8 mouse cellular contexts compared by ENCODE assay signal in genomic region chr6:88785331-88785730, GRCm38 (mm10). TPM values are rescaled to one million over a fixed set of nuclear protein-coding genes. Genes with fewer than 3 reads are reported as not detected.
DNase-seq lines count a peak whose midpoint lies in the region; ATAC-seq and TF ChIP-seq lines count a peak whose summit lies in the region.

No protein-coding gene starts in this region.

- H3K4me2 ChIP-seq in limb, embryonic 13.5 days (replicated peaks): no peak overlapping the region

- TF ChIP-seq POLR2A in testis, adult 2 months (IDR thresholded peaks at IDR 0.05; ENCODE audit: control insufficient read depth, low read depth, low read length): no peak

- H3K36me3 ChIP-seq in testis, adult 2 months (ENCODE audit: control insufficient read depth, insufficient read depth, low read length): no peaks in the 10 kb centered on the region
- no peaks in the 10 kb centered on the region for H3K36me3 ChIP-seq in limb, embryonic 13.5 days

- no peak for TF ChIP-seq CTCF in testis, adult 2 months (IDR thresholded peaks at IDR 0.05; ENCODE audit: control insufficient read depth, insufficient read depth, insufficient replicate concordance, low read depth, low read length)

- no peak overlapping the region for H3K4me3 ChIP-seq in testis, adult 2 months (ENCODE audit: control insufficient read depth, low read depth, low read length)
- no peak overlapping the region for H3K4me3 ChIP-seq in limb, embryonic 13.5 days

- DNase-seq in cerebellum, adult 9-11 months: peak; percentile 65
- no peak for DNase-seq in cerebellum, adult 18-20 months
- no peak for DNase-seq in testis, postnatal 10 days (ENCODE audit: low spot score)
- DNase-seq in right cerebral cortex, adult 2 months (ENCODE audit: low spot score in 2 of 2): no peak
- no peak for DNase-seq in right cerebral cortex, adult 18-20 months
- no peak for DNase-seq in adrenal gland, postnatal 25 days

- no peak for ATAC-seq in limb, embryonic 13.5 days (ENCODE audit: low FRiP score, low read depth)

- peak overlapping the region; percentile 23 for H3K27ac ChIP-seq in testis, adult 2 months (ENCODE audit: control insufficient read depth, insufficient read depth, low read depth, low read length)
- H3K27ac ChIP-seq in limb, embryonic 13.5 days: peak overlapping the region; percentile 61; the same call in 1 of the 2 replicates

- peaks cover 6% of the 10 kb centered on the region for H3K4me1 ChIP-seq in testis, adult 2 months (ENCODE audit: control insufficient read depth, insufficient read depth, low read length)
- H3K4me1 ChIP-seq in limb, embryonic 13.5 days: peaks cover 38% of the 10 kb centered on the region

- no peaks in the 10 kb centered on the region for H3K27me3 ChIP-seq in testis, adult 2 months (ENCODE audit: control insufficient read depth, insufficient read depth, low read length)
- H3K27me3 ChIP-seq in limb, embryonic 13.5 days: no peaks in the 10 kb centered on the region

- H3K9me3 ChIP-seq in limb, embryonic 13.5 days: no peaks in the 10 kb centered on the region

- 41% methylated on average over 5 of the region's 5 CpGs for WGBS in limb, embryonic 13.5 days

- H3K9ac ChIP-seq in limb, embryonic 13.5 days: no peak overlapping the region

RNA-seq across cellular contexts. Expression of gene Abtb1, which starts 56.5 kb away (rescaled TPM):
- 46.5 and 51.8 TPM in 2 replicates for polyA plus RNA-seq in testis, adult 2 months (2012; rRNA removed)
- polyA plus RNA-seq in limb, embryonic 13.5 days (2015; fragmentation: Nextera tagmentation; extraction: Ambion mirVana): 28.0 and 30.2 TPM in 2 replicates
- total RNA-seq in adrenal gland, postnatal 25 days (2021): 40.6 and 43.0 TPM in 2 replicates
